Mouse (Mus musculus): ENCODE measurements around the gene Slc4a5. TPM values are rescaled to one million over a fixed set of nuclear protein-coding genes. Genes with fewer than 3 reads are reported as not detected.
"Not testable (repeated sequence)": the region's sequence is repeated elsewhere in the genome, so short reads cannot be mapped to it uniquely, and the experiment has no call there.

Gene Slc4a5
- polyA plus RNA-seq, 1 experiment = 0.35 TPM

DNA sequence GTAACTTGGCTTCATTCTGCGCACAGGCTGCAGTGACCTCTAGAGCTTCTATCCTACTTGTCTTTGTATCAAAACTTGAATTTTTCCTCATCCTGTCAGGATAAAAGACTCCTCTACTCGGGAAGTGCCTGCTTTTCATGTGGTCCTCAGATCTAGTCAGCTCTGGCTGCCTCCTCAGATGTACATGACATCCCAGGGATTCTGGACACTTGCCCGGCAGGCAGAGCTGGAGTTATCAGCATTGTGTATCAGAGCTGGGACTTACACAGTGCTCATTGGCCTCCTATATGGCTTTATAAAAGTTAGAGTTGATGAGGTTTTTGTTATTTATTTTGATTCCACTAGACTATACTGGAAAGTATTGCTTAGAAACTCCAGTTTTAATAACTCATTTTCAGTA, 121.8 kb downstream of the Slc4a5 start:
- no peak for TF ChIP-seq CTCF (IDR thresholded peaks at IDR 0.05; ENCODE audit: extremely low read depth, insufficient read depth, low read length)
- TF ChIP-seq POLR2A (IDR thresholded peaks at IDR 0.05; ENCODE audit: extremely low read depth, insufficient read depth, low read length) = no peak
- H3K27ac ChIP-seq (ENCODE audit: insufficient read depth, low read length) = no peak overlapping the region
- no peaks in the 10 kb centered on the region for H3K4me1 ChIP-seq (ENCODE audit: control insufficient read depth, insufficient read depth, low read length)
- H3K4me3 ChIP-seq (ENCODE audit: insufficient read depth, low read length) = no peak overlapping the region

GRCm38 (mm10) chr6:83342957-83343356, 123.3 kb downstream of the Slc4a5 start:
- Histone ChIP-seq H3K4me3 (ENCODE audit: insufficient read depth, low read length) (no peak overlapping the region), H3K4me1 (ENCODE audit: control insufficient read depth, insufficient read depth, low read length) (no peaks in the 10 kb centered on the region), H3K27ac (ENCODE audit: insufficient read depth, low read length) (no peak overlapping the region)
- no peak for TF ChIP-seq CTCF (IDR thresholded peaks at IDR 0.05; ENCODE audit: extremely low read depth, insufficient read depth, low read length)
- no peak for TF ChIP-seq POLR2A (IDR thresholded peaks at IDR 0.05; ENCODE audit: extremely low read depth, insufficient read depth, low read length)

GRCm38 (mm10) chr6:83345285-83345684, 125.7 kb downstream of the Slc4a5 start:
- H3K4me1 ChIP-seq (ENCODE audit: control insufficient read depth, insufficient read depth, low read length); H3K4me3 ChIP-seq (ENCODE audit: insufficient read depth, low read length); H3K27ac ChIP-seq (ENCODE audit: insufficient read depth, low read length): not testable (repeated sequence)

GRCm38 (mm10) chr6:83347916-83348315, 128.3 kb downstream of the Slc4a5 start:
- TF ChIP-seq CTCF (IDR thresholded peaks at IDR 0.05; ENCODE audit: extremely low read depth, insufficient read depth, low read length) = no peak
- TF ChIP-seq POLR2A (IDR thresholded peaks at IDR 0.05; ENCODE audit: extremely low read depth, insufficient read depth, low read length) = no peak

GRCm38 (mm10) chr6:83348873-83349272, 129.2 kb downstream of the Slc4a5 start, which contains the start of gene Bola3:
Bola3 (plus strand) TSS chr6:83349147.
- TF ChIP-seq POLR2A (IDR thresholded peaks at IDR 0.05; ENCODE audit: extremely low read depth, insufficient read depth, low read length) = no peak
- no peak for TF ChIP-seq CTCF (IDR thresholded peaks at IDR 0.05; ENCODE audit: extremely low read depth, insufficient read depth, low read length)
- H3K4me1 ChIP-seq (ENCODE audit: control insufficient read depth, insufficient read depth, low read length) = peaks cover 2% of the 10 kb centered on the region; the same call in 1 of the 2 replicates
- no peak within 1 kb of the TSS for H3K27ac ChIP-seq (ENCODE audit: insufficient read depth, low read length)
- peak within 1 kb of the TSS; percentile 76 for H3K4me3 ChIP-seq (ENCODE audit: insufficient read depth, low read length)

More at GRCm38 (mm10) chr6:83347916-83348315, 128.3 kb downstream of the Slc4a5 start:
- Histone ChIP-seq H3K4me1 (ENCODE audit: control insufficient read depth, insufficient read depth, low read length) (peaks cover 2% of the 10 kb centered on the region; the same call in 1 of the 2 replicates), H3K4me3 (ENCODE audit: insufficient read depth, low read length) (no peak overlapping the region), H3K27ac (ENCODE audit: insufficient read depth, low read length) (no peak overlapping the region)

DNA sequence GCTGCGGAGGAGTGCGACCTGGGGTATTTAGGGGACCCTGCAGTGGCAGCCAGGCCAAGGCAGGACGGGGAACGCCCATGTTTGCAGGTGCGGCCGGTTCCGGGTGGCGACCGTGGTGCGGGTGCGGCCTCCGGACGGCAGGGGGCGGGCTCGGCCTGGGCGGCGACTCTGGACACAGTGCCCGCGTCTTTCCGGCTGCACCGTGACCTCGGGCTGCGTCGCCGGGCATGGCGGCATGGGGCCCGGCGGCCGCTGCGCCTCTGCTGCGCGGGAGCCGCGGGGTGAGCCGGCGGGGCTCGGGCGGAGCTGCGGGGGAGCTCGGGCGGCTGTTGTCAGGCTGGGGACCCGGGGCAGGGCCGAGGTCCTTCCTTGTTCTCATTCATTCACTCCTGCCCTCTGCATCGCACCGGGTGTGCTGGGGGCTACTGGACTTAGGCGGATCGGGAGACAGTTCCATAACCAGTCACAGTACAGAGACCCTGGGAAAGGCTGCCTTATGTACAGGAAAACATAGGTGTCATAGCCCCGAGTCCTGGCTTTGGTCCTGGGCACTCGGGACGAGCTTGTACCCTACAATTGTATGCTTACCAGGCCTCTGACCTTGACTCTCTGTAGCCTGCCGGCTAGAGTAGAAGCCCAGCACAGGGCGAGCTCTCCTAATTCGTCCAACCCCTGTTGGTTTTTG, 129.8 kb downstream of the Slc4a5 start:
- TF ChIP-seq CTCF (IDR thresholded peaks at IDR 0.05; ENCODE audit: extremely low read depth, insufficient read depth, low read length) (peak; percentile 47; the same call in 1 of the 2 replicates), POLR2A (IDR thresholded peaks at IDR 0.05; ENCODE audit: extremely low read depth, insufficient read depth, low read length) (no peak; the same call in 1 of the 2 replicates)
- Histone ChIP-seq H3K4me1 (ENCODE audit: control insufficient read depth, insufficient read depth, low read length) (peaks cover 2% of the 10 kb centered on the region; the same call in 1 of the 2 replicates), H3K4me3 (ENCODE audit: insufficient read depth, low read length) (peak overlapping the region; percentile 76)

GRCm38 (mm10) chr6:83350172-83350571, 130.5 kb downstream of the Slc4a5 start:
- no peak overlapping the region for H3K27ac ChIP-seq (ENCODE audit: insufficient read depth, low read length)
- peak overlapping the region; percentile 76 for H3K4me3 ChIP-seq (ENCODE audit: insufficient read depth, low read length)
- H3K4me1 ChIP-seq (ENCODE audit: control insufficient read depth, insufficient read depth, low read length) = peaks cover 2% of the 10 kb centered on the region; the same call in 1 of the 2 replicates
- TF ChIP-seq POLR2A (IDR thresholded peaks at IDR 0.05; ENCODE audit: extremely low read depth, insufficient read depth, low read length) (no peak), CTCF (IDR thresholded peaks at IDR 0.05; ENCODE audit: extremely low read depth, insufficient read depth, low read length) (no peak)

More for the DNA sequence above, 129.8 kb downstream of the Slc4a5 start:
- H3K27ac ChIP-seq (ENCODE audit: insufficient read depth, low read length) = no peak overlapping the region

DNA sequence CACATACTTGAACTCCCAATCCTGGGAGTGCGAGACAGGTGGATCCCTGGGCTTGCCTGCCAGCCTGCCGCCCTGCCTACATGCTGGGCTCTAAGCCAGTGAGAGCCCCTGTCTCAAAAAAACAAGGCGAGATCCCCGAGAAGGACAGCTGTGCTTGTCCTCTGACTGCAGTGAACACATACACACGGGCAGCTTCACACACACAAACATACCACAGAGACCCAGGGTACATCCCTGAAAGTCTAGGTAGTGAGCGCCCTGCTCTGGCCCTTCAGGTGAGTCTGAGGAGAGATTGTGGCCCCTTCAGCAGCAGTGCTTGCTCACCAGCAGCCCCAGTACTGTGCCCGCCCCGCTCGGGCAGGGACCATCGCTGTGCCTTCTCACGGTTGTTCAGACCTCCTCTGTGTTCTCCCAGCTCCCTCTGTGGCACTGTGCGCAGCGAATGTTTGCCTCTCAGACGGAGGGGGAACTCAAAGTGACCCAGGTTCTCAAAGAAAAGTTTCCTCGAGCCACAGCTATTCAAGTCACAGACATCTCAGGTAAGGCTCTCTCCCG, 131.3 kb downstream of the Slc4a5 start:
- H3K4me3 ChIP-seq (ENCODE audit: insufficient read depth, low read length) = no peak overlapping the region; the same call in 1 of the 2 replicates
- no peak for TF ChIP-seq CTCF (IDR thresholded peaks at IDR 0.05; ENCODE audit: extremely low read depth, insufficient read depth, low read length)
- TF ChIP-seq POLR2A (IDR thresholded peaks at IDR 0.05; ENCODE audit: extremely low read depth, insufficient read depth, low read length) = no peak
- H3K4me1 ChIP-seq (ENCODE audit: control insufficient read depth, insufficient read depth, low read length) = peaks cover 2% of the 10 kb centered on the region; the same call in 1 of the 2 replicates
- H3K27ac ChIP-seq (ENCODE audit: insufficient read depth, low read length) = no peak overlapping the region

- TF ChIP-seq POLR2A (IDR thresholded peaks at IDR 0.05; ENCODE audit: extremely low read depth, insufficient read depth, low read length) = no peak
- Histone ChIP-seq H3K27ac (ENCODE audit: insufficient read depth, low read length) (no peak overlapping the region), H3K4me3 (ENCODE audit: insufficient read depth, low read length) (no peak overlapping the region), H3K4me1 (ENCODE audit: control insufficient read depth, insufficient read depth, low read length) (peaks cover 2% of the 10 kb centered on the region; the same call in 1 of the 2 replicates)
Measured at GRCm38 (mm10) chr6:83351490-83352160, 132.0 kb downstream of the Slc4a5 start.
